Mouse (Mus musculus) granulocyte monocyte progenitor cell, adult 5-6 weeks (primary cell): ENCODE measurements at regions not wholly inside any gene's neighbourhood (a gene's known extent, or its start where the extent isn't known, plus 50 kb on each side); places are given as distances from the start of the nearest gene placed in this dataset.
"Not testable (repeated sequence)": the region's sequence is repeated elsewhere in the genome, so short reads cannot be mapped to it uniquely, and the experiment has no call there.

Experiments
- ATAC-seq: replicated peaks from 2 replicates; pipeline ENCODE4 v1.8.0; 2016; ENCODE audit warnings: mild to moderate bottlenecking, moderate TSS enrichment, inconsistent platforms; ENCODE audit not compliant: poor library complexity, severe bottlenecking

DNA sequence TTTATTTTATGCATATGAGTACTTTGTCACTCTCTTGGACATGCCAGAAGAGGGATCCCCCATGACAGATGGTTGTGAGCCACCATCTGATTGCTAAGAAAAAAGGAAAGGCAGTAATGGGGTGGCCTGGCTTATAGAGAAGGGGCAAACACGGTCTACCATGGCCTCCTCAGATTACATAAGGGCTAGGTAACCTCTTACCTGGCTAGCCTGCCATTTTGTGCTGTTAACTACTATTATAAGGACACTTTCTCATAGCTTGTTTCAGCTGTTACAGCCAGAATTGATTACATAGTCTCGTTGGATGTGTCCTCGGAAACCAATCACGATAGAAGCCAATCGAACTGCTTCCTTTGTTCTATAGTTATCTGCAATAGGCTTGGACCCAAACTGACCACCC, 60.9 kb upstream of the Gm14496 start:
- ATAC-seq, result no peak

DNA sequence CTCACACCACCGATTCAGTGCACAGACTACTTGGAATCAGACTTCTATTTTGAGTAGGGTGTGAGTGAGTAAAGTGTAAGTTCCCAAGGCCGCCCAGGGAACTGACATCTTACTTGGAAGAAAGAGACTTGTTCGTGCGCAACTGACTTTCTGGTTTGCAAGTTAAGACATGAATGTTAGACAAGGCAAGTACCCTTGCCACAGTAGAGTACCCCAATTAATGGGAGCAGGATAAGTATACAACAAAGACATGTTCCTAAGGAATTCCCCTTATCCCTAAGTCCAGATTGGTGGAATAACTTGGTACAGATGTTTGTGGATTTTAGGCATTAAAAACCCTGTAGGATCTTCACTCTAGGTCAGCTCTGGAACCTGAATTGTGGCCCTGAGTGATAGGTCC, 60.4 kb upstream of the Gm14496 start:
- not testable (repeated sequence) for ATAC-seq

DNA sequence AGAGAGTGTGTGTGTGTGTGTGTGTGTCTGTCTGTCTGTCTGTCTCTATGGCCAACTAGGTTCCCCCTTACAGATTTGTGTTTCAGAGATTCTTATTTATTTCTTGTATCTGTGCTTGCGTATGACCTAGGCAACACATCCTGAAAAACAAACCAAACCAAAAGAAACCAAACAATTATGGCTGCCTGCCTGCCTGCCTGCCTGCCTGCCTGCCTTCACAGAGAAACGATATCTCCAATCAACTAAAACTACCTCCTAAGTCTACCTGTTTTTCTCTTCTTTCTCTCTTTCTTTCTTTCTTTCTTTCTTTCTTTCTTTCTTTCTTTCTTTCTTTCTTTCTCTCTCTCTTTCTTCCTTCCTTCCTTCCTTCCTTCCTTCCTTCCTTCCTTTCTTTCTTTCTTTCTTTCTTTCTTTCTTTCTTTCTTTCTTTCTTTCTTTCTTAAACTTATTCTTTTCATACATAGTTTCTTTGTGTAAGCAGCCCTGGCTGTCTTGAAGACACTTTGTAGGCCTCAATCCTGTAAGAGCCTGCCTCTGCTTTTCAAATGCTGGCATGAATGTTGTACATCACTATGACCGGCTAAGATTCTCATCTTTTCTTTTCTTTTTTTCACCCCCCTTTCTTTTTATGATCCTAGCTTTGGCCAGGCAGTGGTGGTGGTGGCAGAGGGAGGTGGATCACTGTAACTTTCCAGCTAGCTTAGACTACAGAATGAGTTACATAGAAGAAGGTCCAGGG, 59.7 kb upstream of the Gm14496 start:
- ATAC-seq, result peak; percentile 68

DNA sequence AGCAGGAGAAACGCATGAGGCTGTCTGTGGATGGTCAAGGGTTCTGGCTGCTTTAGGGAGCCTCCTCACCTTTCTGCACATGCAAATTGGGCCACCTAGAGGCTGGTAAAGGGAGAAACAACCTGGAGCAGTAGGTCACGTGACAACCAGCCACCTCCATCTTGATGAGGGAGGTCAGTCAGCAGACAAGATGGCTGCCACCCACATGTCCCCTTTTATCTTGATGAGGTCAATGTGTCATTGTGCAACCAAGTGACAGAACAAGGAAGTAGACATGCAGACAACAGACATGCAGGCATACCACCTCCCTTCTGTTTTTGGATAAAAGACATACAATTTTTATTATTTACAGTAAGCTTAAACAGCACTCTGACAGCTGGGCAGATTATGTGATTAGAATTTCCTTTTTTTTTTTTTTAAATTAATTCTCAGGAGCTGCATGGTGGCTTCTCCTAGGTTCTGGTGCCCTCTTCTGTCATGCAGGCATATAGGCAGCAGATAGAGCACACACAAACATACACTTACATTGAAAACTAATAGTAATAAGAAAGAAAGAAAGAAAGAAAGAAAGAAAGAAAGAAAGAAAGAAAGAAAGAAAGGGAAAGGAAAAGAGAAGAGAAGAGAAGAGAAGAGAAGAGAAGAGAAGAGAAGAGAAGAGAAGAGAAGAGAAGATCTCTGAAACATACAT, 58.9 kb upstream of the Gm14496 start:
- no peak; the same call in 1 of the 2 replicates for ATAC-seq
